Mouse (Mus musculus) G1E-ER4 (cell line): Measurements from ENCODE around the gene Golga4. TPM values are rescaled to one million over a fixed set of nuclear protein-coding genes. Genes with fewer than 3 reads are reported as not detected.

Experiments
- GATA1 ChIP-seq: IDR thresholded peaks from one replicate; pipeline ENCODE4 v1.8.0; 2012; ENCODE audit warnings: low read length, inconsistent platforms
- polyA plus RNA-seq: library from polyadenylated mRNA; stranded (reverse); fragments of >175 nt; gene quantifications from 2 replicates; pipeline ENCODE4 v1.2.3, GENCODE M21; 2012

Gene Golga4
- polyA plus RNA-seq, 1 experiment, result 24.2 TPM

- TF ChIP-seq GATA1, result no peak
These were observed 112.7 kb downstream of the Golga4 start for GRCm38 (mm10) chr9:118618732-118619250.

GRCm38 (mm10) chr9:118620807-118621206, 114.7 kb downstream of the Golga4 start:
- TF ChIP-seq GATA1, result no peak

- TF ChIP-seq GATA1, result no peak
These were observed 115.6 kb downstream of the Golga4 start for GRCm38 (mm10) chr9:118621691-118622090.

- no peak for TF ChIP-seq GATA1
These were observed 116.5 kb downstream of the Golga4 start for GRCm38 (mm10) chr9:118622376-118623166.

- TF ChIP-seq GATA1, result no peak
These were observed 117.4 kb downstream of the Golga4 start for GRCm38 (mm10) chr9:118623483-118623882.

GRCm38 (mm10) chr9:118624146-118624545, 118.1 kb downstream of the Golga4 start:
- no peak for TF ChIP-seq GATA1

- TF ChIP-seq GATA1, result no peak
These were observed 123.8 kb downstream of the Golga4 start for GRCm38 (mm10) chr9:118629763-118630379.

Other genes with a start within 250 kb of the Golga4 start
- not detected in 2 replicates for gene Eomes, start 28.1 kb upstream of the Golga4 start, polyA plus RNA-seq
- gene Itga9, start 100.4 kb downstream of the Golga4 start, polyA plus RNA-seq, result not detected in 2 replicates